Mouse (Mus musculus) adipocyte (in vitro differentiated cells): Measurements from ENCODE around the gene Serpinb3c.
A peak's percentile ranks its signal among the peaks of the same experiment; 100 is the strongest.
"Not testable (repeated sequence)": the region's sequence is repeated elsewhere in the genome, so short reads cannot be mapped to it uniquely, and the experiment has no call there.

Experiments used
- DNase-seq: peaks from one replicate; pipeline ENCODE4 v3.0.0-alpha.2; 2016; ENCODE audit warnings: low spot score

The Serpinb3c gene

GRCm38 (mm10) chr1:107278261-107278660 lies at the start of gene Serpinb3c, which contains the start of gene Serpinb3b:
Gene Serpinb3c, minus strand, starts transcription at chr1:107278371.
Gene Serpinb3b, minus strand, starts transcription at chr1:107278361.
- DNase-seq = not testable (repeated sequence)

GRCm38 (mm10) chr1:107243170-107243569 lies 35.0 kb downstream of the Serpinb3c start:
- peak; percentile 13 for DNase-seq
